Mouse (Mus musculus) left cerebral cortex, postnatal 36 days (tissue): ENCODE data around the gene Tmem44. TPM values are rescaled to one million over a fixed set of nuclear protein-coding genes. Genes with fewer than 3 reads are reported as not detected.

Experiments
- DNase-seq, 2 experiments: peaks; one replicate each; pipeline ENCODE4 v3.0.0; 2021 to 2022; ENCODE audit warnings: low spot score in 2 of 2, mixed read lengths in 1 of 2
- intact Hi-C: fragments of 180-260 bp; cut with DNase I; formaldehyde crosslinking; loops from one replicate; pipeline ENCODE4 v1.15.1; 2025
- total RNA-seq, 2 experiments: library from RNA; stranded (reverse); gene quantifications; 2 replicates each; pipeline ENCODE4 v1.2.3; 2021

The Tmem44 gene
- total RNA-seq, 2 experiments from 2014 or later: 68.1 to 71.7 TPM

- intact Hi-C loops: loop anchor here (2.0 to 10.0 kb wide), 2 partner anchors 130 to 250 kb away; no protein-coding TSS in a partner anchor
- no peak for DNase-seq
Observed at GRCm38 (mm10) chr16:30504856-30505255, 45.8 kb downstream of the Tmem44 start.

- DNase-seq: no peak
- intact Hi-C loops: loop anchor here (2.0 to 10.0 kb wide), 2 partner anchors 129 to 249 kb away; no protein-coding TSS in a partner anchor
Observed at GRCm38 (mm10) chr16:30503958-30504357, 46.7 kb downstream of the Tmem44 start.

DNA sequence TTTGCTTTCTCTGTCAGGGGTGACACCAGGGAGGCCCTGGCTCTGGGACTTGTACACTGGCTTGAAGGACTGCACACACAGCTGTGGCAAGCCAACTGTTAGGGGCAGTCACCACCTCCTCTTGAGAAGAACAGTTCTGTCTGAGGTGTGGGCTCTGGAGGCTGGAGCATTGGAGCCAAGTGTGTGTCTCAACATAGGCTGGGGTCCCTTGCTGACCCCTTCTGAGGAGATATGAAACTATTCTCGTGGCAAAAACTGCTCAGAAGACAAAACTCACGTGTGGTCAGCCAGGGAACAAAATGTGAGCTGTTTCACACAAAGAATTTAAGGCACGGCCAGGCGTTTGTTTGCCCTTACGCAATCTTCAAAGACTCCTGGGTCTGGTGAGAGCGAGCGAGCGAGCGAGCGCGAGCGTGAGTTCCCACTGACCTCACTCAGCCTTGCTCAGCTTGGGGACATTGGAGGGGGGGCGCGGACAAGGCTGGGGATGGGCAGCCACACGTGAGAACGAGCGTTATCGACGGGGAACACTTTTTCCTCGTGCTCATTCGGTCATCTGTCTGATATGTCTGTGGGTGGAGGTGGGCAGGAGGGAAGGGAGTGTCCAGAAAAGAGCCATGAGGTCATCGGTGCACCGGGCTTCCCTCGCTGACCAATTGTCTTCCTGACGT is 48.3 kb downstream of the Tmem44 start:
- no peak for DNase-seq
- intact Hi-C loops: loop anchor here (10.0 kb wide), 1 partner anchor 248 kb away; no protein-coding TSS in a partner anchor

DNA sequence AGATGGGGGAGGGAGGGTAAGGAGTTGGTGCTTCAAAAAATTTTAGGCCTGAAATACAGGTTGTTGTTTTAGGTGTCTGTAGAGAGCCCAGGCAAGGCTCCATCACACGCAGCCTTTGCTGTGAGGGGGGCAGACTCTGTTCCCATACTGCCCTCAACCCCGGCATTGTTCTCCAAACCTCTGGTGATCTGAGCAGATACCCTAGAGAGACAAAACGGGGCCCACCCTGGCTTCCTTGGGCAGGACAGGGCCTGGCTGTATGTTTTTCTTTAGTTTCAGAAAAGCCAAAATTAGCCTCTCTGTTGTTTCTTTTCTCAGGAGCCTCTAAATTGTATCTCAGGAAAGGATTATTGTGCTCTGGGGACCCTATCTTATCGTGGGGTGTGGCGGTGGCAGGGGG is 49.0 kb downstream of the Tmem44 start:
- intact Hi-C loops: loop anchor here (10.0 kb wide), 1 partner anchor 247 kb away; no protein-coding TSS in a partner anchor
- no peak for DNase-seq

GRCm38 (mm10) chr16:30500223-30500622 is 50.4 kb downstream of the Tmem44 start:
- intact Hi-C loops: loop anchor here (10.0 kb wide), 1 partner anchor 245 kb away; no protein-coding TSS in a partner anchor
- DNase-seq: no peak

DNA sequence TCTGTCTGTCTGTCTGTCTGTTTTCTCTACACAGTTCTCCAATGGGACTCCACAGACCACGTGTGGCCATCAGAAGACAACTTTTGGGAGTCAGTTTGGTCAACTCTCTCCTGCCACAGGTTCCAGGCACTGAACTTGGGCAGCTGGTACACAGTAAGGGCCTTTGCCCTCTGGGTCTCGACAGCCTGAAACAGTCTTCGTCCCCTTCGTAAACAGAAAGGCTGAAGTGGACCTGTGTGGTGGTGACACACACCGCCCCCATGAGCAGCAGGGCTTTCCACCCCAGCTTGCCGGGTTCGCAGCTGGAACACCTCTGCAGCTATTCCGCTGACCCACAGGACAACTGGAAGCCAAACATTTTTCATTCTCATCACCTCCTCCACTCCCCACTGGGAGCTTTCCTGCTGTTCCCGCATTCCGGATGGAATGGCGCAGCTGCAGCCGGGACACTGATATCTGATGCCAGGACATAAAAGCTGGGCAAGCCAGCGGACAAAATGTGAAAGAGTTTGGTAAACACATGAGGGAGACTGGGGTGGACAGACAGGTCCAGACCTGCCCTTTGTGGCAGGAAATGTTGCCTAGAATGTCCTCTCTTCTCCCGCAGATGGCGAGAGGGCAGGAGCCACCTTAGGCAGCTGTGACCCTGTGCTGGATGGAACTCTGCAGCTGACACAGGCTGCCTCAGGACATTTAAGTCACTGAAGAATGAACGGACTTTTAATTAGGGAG is 51.4 kb downstream of the Tmem44 start:
- DNase-seq: no peak
- intact Hi-C loops: no loop called here

DNA sequence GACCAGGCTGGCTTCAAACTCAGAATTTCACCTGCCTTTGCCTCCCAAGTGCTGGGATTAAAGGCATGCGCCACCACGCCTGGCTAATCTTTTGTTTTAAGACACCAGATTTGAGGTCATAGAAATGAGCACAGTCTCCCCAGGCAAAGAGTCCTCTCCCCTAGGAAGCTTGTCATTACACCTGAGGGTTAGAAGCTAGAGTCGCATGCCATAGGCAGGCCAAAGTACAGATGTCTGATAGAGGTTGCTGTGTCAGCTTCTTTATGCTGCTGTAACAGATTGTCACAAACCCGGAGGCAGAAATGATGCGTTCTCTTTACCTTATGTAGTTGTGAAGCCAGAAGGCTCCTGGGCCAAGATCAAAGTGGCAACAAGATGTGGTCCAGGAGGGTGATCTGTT is 53.3 kb downstream of the Tmem44 start:
- DNase-seq: no peak

DNA sequence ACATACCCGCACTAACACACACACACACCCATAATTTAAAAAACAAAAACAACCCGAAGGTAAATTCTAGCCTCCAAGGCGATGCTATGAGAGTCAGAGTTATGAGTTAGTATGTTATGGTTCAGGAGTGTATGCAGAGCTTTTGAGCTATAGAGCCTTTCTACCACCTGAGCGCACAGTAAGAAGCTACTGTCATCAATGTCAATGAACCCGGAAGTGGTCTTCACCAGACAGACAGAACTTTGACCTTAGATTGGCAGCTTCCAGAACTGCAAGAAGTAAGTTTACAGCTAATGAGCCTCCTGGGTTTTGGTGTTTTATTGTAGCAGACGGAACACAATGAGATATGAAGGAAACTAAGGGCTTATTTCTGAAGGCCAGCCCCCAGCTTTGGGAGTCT is 55.8 kb downstream of the Tmem44 start:
- no peak for DNase-seq
- intact Hi-C loops: no loop called here

More for the DNA sequence above, 53.3 kb downstream of the Tmem44 start:
- intact Hi-C loops: no loop called here

DNA sequence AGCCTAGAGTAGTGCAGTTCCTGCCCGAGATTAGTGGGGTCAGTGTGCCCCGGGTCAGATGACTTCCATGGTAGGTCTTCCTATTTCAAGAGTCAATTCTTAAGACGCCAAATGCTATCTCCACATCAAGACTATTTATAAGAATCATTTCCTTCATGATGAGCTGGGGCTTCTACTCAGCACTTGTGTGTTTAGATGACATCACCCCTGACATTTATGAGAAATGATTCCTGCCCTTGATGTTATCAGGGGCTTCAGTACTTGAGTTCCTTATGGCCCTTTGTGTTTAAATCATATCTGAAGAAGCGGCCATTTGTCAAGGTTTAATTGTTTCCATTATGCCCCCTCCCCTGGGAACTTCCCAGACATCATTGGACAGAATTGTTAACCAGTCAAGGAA is 58.9 kb downstream of the Tmem44 start:
- DNase-seq: no peak
- intact Hi-C loops: no loop called here

DNA sequence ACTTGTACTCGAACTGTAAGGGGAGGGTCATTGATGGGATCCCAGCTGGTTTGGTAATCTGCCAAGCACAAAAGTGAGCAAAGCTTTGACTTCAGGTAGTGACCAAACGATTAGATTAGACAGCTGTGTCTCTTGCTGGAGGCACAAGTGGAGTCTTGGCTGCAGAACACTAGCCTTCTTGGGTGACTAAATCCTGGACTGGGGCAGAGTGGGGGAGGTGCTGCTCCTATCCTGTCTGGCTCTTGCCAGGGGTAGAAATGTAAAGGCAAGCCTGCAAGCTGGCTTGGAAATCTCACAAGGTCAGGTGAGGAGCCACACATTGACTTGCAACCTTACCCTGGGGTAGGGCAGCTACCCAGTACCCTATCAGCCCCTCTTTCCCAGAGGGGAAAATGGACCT is 59.9 kb downstream of the Tmem44 start:
- DNase-seq: no peak
- intact Hi-C loops: no loop called here

- intact Hi-C loops: no loop called here
- no peak for DNase-seq
Observed at GRCm38 (mm10) chr16:30490316-30490715, 60.3 kb downstream of the Tmem44 start.

- DNase-seq: no peak
- intact Hi-C loops: no loop called here
Observed at GRCm38 (mm10) chr16:30489662-30490061, 61.0 kb downstream of the Tmem44 start.

GRCm38 (mm10) chr16:30486498-30486897 is 64.1 kb downstream of the Tmem44 start:
- DNase-seq: no peak
- intact Hi-C loops: no loop called here

DNA sequence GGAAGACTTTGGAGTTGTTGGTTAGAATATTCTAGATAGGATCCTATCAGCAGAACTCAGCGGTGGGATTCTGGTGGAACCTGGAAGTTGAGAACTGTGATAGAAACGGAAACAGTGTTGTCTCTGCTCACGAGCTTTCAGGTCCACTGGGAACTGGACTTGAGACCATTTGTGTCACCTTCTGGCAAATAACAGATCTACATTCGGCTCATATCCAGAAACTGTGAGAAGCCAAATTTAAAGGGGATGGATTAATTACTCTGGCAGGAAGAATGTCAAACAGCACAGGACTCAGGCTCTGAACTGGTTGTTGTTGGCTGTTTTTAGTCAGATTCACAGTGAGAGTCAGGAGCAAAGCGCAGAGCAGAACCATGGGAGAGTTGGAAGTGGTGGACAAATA is 72.9 kb downstream of the Tmem44 start:
- intact Hi-C loops: no loop called here
- no peak for DNase-seq

DNA sequence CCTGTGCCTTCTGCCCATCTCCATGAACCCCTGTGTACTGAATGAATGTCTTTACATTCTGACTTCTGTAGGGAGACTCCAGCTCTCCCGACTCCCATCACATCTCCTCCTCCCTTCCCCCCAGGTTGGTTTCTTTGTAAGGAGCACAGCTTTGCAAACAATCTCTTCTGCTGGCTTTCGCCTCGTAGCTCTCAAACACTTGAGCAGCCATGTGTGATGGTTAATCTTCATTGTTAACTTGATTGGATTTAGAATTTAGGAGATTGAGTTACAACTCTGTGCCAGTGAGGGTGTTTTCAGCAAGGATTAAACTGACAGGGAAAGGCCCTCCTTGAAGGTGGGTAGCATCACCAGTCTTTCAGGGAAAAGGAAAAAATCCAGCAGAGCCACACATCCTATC is 73.6 kb downstream of the Tmem44 start:
- DNase-seq: no peak
- intact Hi-C loops: no loop called here

- peak in 1 of 2 experiments; percentile 6 for DNase-seq
- intact Hi-C loops: no loop called here
Observed at GRCm38 (mm10) chr16:30475633-30476461, 74.8 kb downstream of the Tmem44 start.

- intact Hi-C loops: no loop called here
- DNase-seq: no peak
Observed at GRCm38 (mm10) chr16:30472447-30472846, 78.2 kb downstream of the Tmem44 start.

DNA sequence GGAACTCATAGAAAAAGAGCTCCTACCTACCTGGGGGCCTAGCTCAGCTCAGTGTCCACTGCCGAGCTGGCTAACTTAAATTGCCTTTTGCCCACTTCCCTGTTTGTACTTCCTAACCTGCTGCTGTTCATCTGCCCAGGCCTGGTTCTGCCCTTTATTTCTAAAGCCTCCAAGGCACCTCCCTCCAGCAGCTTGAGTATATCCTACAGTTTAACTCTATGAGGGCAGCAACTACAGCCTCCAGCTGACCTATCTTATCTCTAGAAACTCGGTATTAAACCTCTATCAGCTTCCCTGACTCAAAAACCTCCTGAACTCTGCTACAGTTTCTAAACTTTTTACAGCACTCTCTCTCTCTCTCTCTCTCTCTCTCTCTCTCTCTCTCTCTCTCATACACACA is 78.7 kb downstream of the Tmem44 start:
- DNase-seq: no peak
- intact Hi-C loops: no loop called here

- DNase-seq: no peak
- intact Hi-C loops: no loop called here
Observed at GRCm38 (mm10) chr16:30468944-30469343, 81.7 kb downstream of the Tmem44 start.

DNA sequence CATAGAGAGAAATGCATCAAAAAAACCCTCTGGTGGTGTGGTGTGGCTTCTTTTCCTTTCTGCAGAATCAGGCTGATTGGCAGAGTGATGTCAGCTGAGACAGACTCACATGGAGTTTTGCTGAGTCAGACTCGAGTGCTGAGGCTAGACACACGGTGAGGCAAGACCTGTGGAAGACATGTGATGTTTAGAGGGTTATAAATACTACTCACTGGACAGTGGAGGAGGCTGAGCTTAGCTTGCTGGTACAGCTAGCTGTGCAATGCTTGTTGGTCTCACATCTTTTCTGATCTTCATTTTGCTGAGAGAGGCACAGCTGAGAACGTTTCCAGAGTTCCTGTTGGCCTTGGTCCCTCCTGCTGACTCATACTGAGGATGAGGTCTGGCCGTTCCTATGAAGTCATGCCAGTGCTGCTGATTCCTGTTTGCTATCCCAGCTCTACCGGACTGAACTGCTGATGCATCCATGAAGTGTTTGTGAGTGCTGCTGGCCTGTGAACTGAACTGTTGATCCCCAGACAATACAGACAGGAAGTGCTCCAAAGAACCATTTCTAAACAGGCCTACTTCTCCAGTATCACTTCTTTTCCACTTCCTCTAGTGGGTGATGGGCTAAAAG is 84.9 kb downstream of the Tmem44 start:
- no peak for DNase-seq
- intact Hi-C loops: no loop called here
